Mouse (Mus musculus) neural tube, embryonic 11.5 days (tissue): Measurements from ENCODE around the gene Acvr1. TPM values are rescaled to one million over a fixed set of nuclear protein-coding genes. Genes with fewer than 3 reads are reported as not detected.

Experiments
- ATAC-seq: fragments of 200-750 bp; cut with Nextera tagmentation; 2 replicates; pipeline ENCODE4 v1.8.0; 2017; ENCODE audit warnings: moderate number of reproducible peaks, mild to moderate bottlenecking, moderate TSS enrichment, moderate library complexity; ENCODE audit not compliant: insufficient read depth, low FRiP score, low TSS enrichment
- DNase-seq: peaks from one replicate; pipeline ENCODE4 v3.0.0-alpha.2; 2015; ENCODE audit warnings: low spot score
- H3K27ac ChIP-seq: fragments of 300-500 bp; sonication (generic); 2 replicates; pipeline ENCODE4 v1.5.1; 2014; ENCODE audit warnings: low read depth, mild to moderate bottlenecking, low read length
- H3K27me3 ChIP-seq: fragments of 300-500 bp; sonication (generic); 2 replicates; pipeline ENCODE4 v1.6.1; 2014; ENCODE audit warnings: mild to moderate bottlenecking, low read length, mixed read lengths; ENCODE audit not compliant: control insufficient read depth, insufficient read depth
- H3K36me3 ChIP-seq: fragments of 300-500 bp; sonication (generic); 2 replicates; pipeline ENCODE4 v1.6.1; 2014; ENCODE audit warnings: mild to moderate bottlenecking, low read length, moderate library complexity, mixed read lengths; ENCODE audit not compliant: control insufficient read depth, insufficient read depth
- H3K4me1 ChIP-seq: fragments of 300-500 bp; sonication (generic); 2 replicates; pipeline ENCODE4 v1.6.1; 2014; ENCODE audit warnings: low read length, mixed read lengths; ENCODE audit not compliant: control insufficient read depth, insufficient read depth
- H3K4me2 ChIP-seq: fragments of 300-500 bp; sonication (generic); 2 replicates; pipeline ENCODE4 v1.6.1; 2014; ENCODE audit warnings: low read depth, mild to moderate bottlenecking, moderate library complexity
- H3K4me3 ChIP-seq: fragments of 300-500 bp; sonication (generic); 2 replicates; pipeline ENCODE4 v1.5.1; 2014; ENCODE audit warnings: low read depth, low read length
- H3K9ac ChIP-seq: fragments of 300-500 bp; sonication (generic); 2 replicates; pipeline ENCODE4 v1.6.1; 2014; ENCODE audit warnings: mild to moderate bottlenecking, low read length
- H3K9me3 ChIP-seq: fragments of 300-500 bp; sonication (generic); 2 replicates; pipeline ENCODE4 v1.6.1; 2016; ENCODE audit warnings: low read length; ENCODE audit not compliant: control insufficient read depth
- WGBS: fragments of 180-500 bp; shearing (Covaris S2); extraction: QIAGEN DNeasy Blood & Tissue Kit; methylation state at CpG from one replicate; pipeline ENCODE4 v1.1.7; 2014; 5-methylcytosine and 5-hydroxymethylcytosine counted together
- polyA plus RNA-seq: library from polyadenylated mRNA; unstranded; fragments of >200 nt; fragmentation: Nextera tagmentation; extraction: Ambion mirVana; gene quantifications from 2 replicates; pipeline ENCODE4 v1.2.1, GENCODE M21; 2014

Acvr1 gene
- polyA plus RNA-seq, 1 experiment from 2014 or later: 6.6 TPM

DNA sequence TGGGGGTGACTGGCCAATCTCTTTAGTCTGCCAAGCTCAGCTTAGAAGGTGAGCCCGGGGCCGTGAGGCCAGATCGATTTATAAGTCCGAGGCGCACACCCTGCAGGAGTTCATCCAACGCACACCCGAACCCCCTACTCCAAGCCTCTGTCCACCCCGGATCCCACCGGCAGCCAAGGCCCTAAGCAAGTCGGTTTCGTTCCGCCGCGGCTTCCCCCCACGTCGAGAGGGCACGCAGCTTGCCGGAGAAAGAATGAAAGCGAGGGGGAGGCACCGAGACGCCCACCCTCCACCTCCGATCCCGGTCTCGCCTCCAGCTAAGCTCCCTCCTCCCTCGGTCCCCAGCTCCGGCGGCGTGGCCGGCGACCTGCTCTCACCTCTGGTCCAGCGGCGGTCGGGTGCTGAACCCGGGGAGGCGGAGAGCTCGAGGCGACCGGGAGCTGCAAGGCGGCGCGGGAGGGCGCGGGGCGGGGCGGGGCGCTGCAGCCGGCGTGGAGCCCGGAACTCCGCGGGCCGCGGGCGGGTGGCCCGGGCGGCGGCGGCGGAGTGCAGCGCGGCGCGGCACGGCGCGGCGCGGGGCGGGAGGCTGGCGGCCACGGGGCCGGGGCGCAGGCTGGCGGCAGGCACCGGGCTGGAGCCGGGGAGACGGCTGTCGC is 419 bp downstream of the Acvr1 start:
- Histone ChIP-seq H3K9ac (peak overlapping the region; percentile 65), H3K9me3 (no peaks in the 10 kb centered on the region), H3K27me3 (no peaks in the 10 kb centered on the region), H3K4me2 (peak overlapping the region; percentile 49), H3K36me3 (no peaks in the 10 kb centered on the region), H3K27ac (peak overlapping the region; percentile 93), H3K4me1 (peaks cover 12% of the 10 kb centered on the region; the same call in 1 of the 2 replicates), H3K4me3 (peak overlapping the region; percentile 64)
- ATAC-seq (peak; percentile 74), DNase-seq (peak; percentile 63)
- WGBS: 0% methylated on average over 47 of the region's 78 CpGs

- Histone ChIP-seq H3K27ac (peak overlapping the region; percentile 93), H3K4me1 (peaks cover 12% of the 10 kb centered on the region; the same call in 1 of the 2 replicates), H3K4me2 (peak overlapping the region; percentile 49), H3K4me3 (peak overlapping the region; percentile 64), H3K27me3 (no peaks in the 10 kb centered on the region), H3K9me3 (no peaks in the 10 kb centered on the region), H3K9ac (peak overlapping the region; percentile 65), H3K36me3 (no peaks in the 10 kb centered on the region)
- WGBS: 8% methylated on average over 6 of the region's 6 CpGs
- no peak for DNase-seq
- no peak for ATAC-seq
Observed at GRCm38 (mm10) chr2:58566049-58566409, 928 bp downstream of the Acvr1 start.

GRCm38 (mm10) chr2:58565267-58565666 is 1.7 kb downstream of the Acvr1 start:
- Histone ChIP-seq H3K4me1 (peaks cover 12% of the 10 kb centered on the region; the same call in 1 of the 2 replicates), H3K36me3 (no peaks in the 10 kb centered on the region), H3K9ac (no peak overlapping the region), H3K4me2 (peak overlapping the region; percentile 49), H3K4me3 (no peak overlapping the region; the same call in 1 of the 2 replicates), H3K9me3 (no peaks in the 10 kb centered on the region), H3K27me3 (no peaks in the 10 kb centered on the region), H3K27ac (no peak overlapping the region)
- DNase-seq (no peak), ATAC-seq (no peak)
- WGBS: 78% methylated on average over 6 of the region's 6 CpGs

DNA sequence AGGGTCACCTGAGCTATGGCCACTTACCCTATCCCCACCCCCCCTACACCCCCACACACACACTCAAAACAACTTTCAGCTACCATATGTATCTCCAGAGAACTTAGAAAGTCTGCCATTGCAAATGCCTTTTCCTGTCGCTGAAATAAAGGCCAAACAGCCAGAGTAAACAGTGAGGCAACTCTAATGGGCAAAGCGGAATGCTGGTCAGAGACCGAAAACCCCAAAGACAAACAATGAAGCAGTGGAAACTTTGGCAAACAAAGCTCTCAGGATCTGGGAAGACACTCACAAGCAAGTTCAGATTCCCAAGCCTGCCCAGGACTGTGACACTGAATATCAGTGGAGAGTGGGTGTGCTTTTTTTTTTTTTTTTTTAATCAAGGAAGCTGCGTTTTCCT is 4.8 kb downstream of the Acvr1 start:
- H3K4me3 ChIP-seq: no peak overlapping the region
- WGBS: 59% methylated on average over 4 of the region's 4 CpGs
- no peak overlapping the region for H3K4me2 ChIP-seq
- H3K4me1 ChIP-seq: peaks cover 10% of the 10 kb centered on the region; the same call in 1 of the 2 replicates
- no peak overlapping the region for H3K27ac ChIP-seq
- no peaks in the 10 kb centered on the region for H3K36me3 ChIP-seq
- H3K9ac ChIP-seq: no peak overlapping the region
- ATAC-seq (no peak), DNase-seq (no peak)
- H3K9me3 ChIP-seq: no peaks in the 10 kb centered on the region
- H3K27me3 ChIP-seq: no peaks in the 10 kb centered on the region

- no peak overlapping the region for H3K4me2 ChIP-seq
- no peaks in the 10 kb centered on the region for H3K9me3 ChIP-seq
- 0 out of 2 replicates have a peak, but pooled peaks cover 3% of the 10 kb centered on the region for H3K4me1 ChIP-seq
- H3K27ac ChIP-seq: no peak overlapping the region
- H3K36me3 ChIP-seq: no peaks in the 10 kb centered on the region
- H3K27me3 ChIP-seq: no peaks in the 10 kb centered on the region
- WGBS: 73% methylated on average over 9 of the region's 9 CpGs
- no peak overlapping the region for H3K4me3 ChIP-seq
- ATAC-seq: no peak
- no peak for DNase-seq
- H3K9ac ChIP-seq: no peak overlapping the region
Observed at GRCm38 (mm10) chr2:58557045-58557845, 9.7 kb downstream of the Acvr1 start.

DNA sequence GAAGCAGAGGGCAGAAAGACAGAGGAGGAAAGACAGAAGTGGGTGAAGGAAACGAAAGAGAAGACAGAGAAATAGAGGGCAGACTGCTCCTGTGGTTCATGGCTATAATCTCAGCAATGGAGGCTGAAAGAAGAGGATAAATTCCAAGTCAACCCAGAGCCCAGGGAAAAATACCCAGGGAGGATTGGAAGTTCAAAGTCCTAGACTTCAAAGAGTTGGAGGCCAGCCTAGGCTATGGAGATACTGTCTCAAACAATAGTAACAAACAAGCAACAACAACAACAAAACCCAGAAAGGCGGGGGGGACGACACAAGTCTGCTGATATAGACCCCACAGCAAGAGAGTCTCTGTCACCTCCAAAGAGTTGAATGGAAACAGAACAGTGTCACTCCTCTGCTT is 14.7 kb downstream of the Acvr1 start:
- 26% methylated on average over 3 of the region's 3 CpGs for WGBS
- no peak overlapping the region for H3K4me2 ChIP-seq
- H3K9me3 ChIP-seq: no peaks in the 10 kb centered on the region
- no peaks in the 10 kb centered on the region for H3K27me3 ChIP-seq
- H3K36me3 ChIP-seq: no peaks in the 10 kb centered on the region
- no peak overlapping the region for H3K27ac ChIP-seq
- no peak overlapping the region for H3K9ac ChIP-seq
- H3K4me1 ChIP-seq: peaks cover 18% of the 10 kb centered on the region
- ATAC-seq (no peak), DNase-seq (no peak)
- H3K4me3 ChIP-seq: no peak overlapping the region

DNA sequence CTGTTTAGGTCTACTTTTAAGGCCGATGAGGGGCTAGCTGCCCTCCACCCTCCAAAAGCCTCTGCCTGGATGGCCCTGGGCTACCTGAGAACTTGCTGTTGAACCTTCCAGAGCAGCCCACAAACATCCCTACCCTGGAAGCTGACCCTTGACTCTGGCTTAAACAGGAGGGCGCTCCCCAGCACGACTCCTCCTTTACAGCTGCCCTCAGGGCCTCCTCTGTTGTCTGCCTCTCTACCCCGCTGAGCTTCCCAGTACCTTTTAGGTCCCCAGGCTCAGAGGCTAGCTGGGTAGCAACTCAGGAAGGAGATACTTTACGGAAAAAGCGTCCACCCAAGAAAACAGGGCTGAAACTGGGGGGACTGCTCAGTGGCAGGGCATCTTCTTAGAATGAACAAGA is 15.1 kb downstream of the Acvr1 start:
- ATAC-seq (no peak), DNase-seq (no peak)
- no peaks in the 10 kb centered on the region for H3K9me3 ChIP-seq
- no peak overlapping the region for H3K27ac ChIP-seq
- no peak overlapping the region for H3K4me2 ChIP-seq
- no peaks in the 10 kb centered on the region for H3K27me3 ChIP-seq
- no peak overlapping the region for H3K4me3 ChIP-seq
- no peak overlapping the region for H3K9ac ChIP-seq
- WGBS: 15% methylated on average over 6 of the region's 6 CpGs
- H3K36me3 ChIP-seq: no peaks in the 10 kb centered on the region
- H3K4me1 ChIP-seq: peaks cover 18% of the 10 kb centered on the region

- peaks cover 18% of the 10 kb centered on the region for H3K4me1 ChIP-seq
- H3K27me3 ChIP-seq: no peaks in the 10 kb centered on the region
- H3K36me3 ChIP-seq: no peaks in the 10 kb centered on the region
- peak; percentile 17; the same call in 1 of the 2 replicates for ATAC-seq
- no peaks in the 10 kb centered on the region for H3K9me3 ChIP-seq
- DNase-seq: no peak
- H3K9ac ChIP-seq: no peak overlapping the region
- no peak overlapping the region for H3K4me3 ChIP-seq
- H3K27ac ChIP-seq: no peak overlapping the region
- H3K4me2 ChIP-seq: no peak overlapping the region
- 64% methylated on average over 9 of the region's 9 CpGs for WGBS
Observed at GRCm38 (mm10) chr2:58550488-58550887, 16.5 kb downstream of the Acvr1 start.

GRCm38 (mm10) chr2:58549960-58550359 is 17.0 kb downstream of the Acvr1 start:
- Histone ChIP-seq H3K9me3 (no peaks in the 10 kb centered on the region), H3K9ac (no peak overlapping the region), H3K27me3 (no peaks in the 10 kb centered on the region), H3K4me2 (no peak overlapping the region), H3K4me1 (peaks cover 18% of the 10 kb centered on the region), H3K4me3 (no peak overlapping the region), H3K36me3 (no peaks in the 10 kb centered on the region), H3K27ac (no peak overlapping the region)
- 58% methylated on average over 6 of the region's 6 CpGs for WGBS
- DNase-seq (no peak), ATAC-seq (no peak)
